Mouse (Mus musculus): Measurements from ENCODE around the gene Ciapin1.

DNA sequence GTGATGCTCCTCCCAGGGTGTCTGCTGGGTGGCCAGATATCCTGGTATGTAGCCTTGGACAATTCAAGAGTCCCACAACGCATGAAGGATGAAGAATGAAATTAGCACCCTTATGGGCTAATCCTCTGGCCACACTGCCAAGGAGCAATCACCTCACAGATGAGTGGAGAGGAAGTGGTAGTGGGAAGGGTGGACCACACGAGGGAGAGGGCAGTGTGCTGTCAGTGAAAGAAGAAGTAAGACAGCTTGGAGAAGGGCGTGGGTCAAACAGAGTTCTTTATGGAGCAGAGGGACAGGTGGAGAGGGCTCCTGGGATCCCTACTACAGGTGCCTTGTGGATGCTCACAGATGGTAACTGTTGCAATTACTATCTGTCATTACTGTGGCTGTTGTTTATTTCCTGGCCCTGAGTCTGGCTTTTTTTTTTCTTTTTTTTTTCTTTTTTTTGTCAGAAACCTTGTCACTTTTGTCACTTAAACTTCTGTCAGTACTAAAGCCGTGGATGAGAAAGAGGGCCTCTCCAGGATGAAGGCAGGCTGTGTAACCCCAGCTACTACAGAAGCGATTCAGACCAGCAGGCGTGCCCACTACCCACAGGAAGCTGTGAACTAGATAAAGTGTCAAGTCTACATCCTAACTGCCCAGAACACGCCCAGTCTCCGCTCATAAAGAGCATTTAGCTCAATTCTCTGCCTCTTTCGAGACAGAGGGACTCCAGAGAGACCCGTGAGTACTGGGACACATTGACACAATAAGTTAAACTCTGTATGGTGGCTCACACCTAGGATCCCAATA lies 33.4 kb downstream of the Ciapin1 start:
- TF ChIP-seq CTCF (IDR thresholded peaks at IDR 0.05; ENCODE audit: insufficient read depth, low read length) = no peak
- no peak for TF ChIP-seq POLR2A (IDR thresholded peaks at IDR 0.05; ENCODE audit: borderline replicate concordance, extremely low read depth, low read depth, low read length)

All from lung, adult 2 months (tissue).